Mouse (Mus musculus) hematopoietic stem cell, adult 5-6 weeks (primary cell): ENCODE measurements around the gene Hcst. TPM values are rescaled to one million over a fixed set of nuclear protein-coding genes. Genes with fewer than 3 reads are reported as not detected.

ENCODE experiments used
- ATAC-seq, 2 experiments: fragments of 125-278 bp in 1 of 2; replicated peaks in 1 of 2; 2 replicates each; pipeline ENCODE4 v1.8.0; 2016 to 2017; ENCODE audit warnings: inconsistent platforms in 2 of 2, mild to moderate bottlenecking in 2 of 2, moderate number of reproducible peaks in 2 of 2, low read depth in 1 of 2, moderate TSS enrichment in 1 of 2; ENCODE audit not compliant: low FRiP score in 2 of 2, poor library complexity in 2 of 2, severe bottlenecking in 2 of 2, insufficient read depth in 1 of 2, low TSS enrichment in 1 of 2
- total RNA-seq: library from RNA; stranded (forward); fragments of 172-1452, 232-1000 nt; gene quantifications from 2 replicates; pipeline ENCODE4 v1.2.3, GENCODE M21; 2017

The Hcst gene
- total RNA-seq, 1 experiment from 2014 or later, result 11.6 TPM

GRCm38 (mm10) chr7:30439734-30440133 lies 20.1 kb upstream of the Hcst start:
- ATAC-seq, result no peak

- ATAC-seq, result 0 out of 4 replicates have a peak, but pooled peaks of 1 of the 2 experiments have one; percentile 15
Measured at GRCm38 (mm10) chr7:30436879-30437278, 17.2 kb upstream of the Hcst start.

GRCm38 (mm10) chr7:30435156-30435555 lies 15.5 kb upstream of the Hcst start:
- ATAC-seq, result no peak

DNA sequence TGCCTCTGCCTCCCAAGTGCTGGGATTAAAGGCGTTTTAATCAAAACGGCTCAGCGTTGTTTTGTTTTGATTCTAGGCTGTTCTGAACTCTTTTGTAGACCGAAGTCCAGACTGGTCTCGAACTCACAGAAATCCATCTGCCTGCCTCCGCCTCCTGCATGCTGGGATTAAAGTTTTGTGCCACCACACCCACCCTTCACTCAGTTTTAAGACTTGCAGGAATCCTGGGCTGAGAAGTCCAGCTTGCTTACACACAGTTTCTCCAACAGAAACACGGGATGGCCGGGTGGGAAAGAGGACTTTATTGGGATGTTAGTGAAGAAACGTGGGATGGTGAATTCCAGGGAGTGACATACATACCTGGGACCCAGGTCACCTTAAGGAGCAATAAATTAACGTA lies 15.0 kb upstream of the Hcst start:
- no peak for ATAC-seq

- no peak; a peak in 1 of 4 replicates for ATAC-seq
Measured at GRCm38 (mm10) chr7:30434238-30434637, 14.6 kb upstream of the Hcst start.

- peak; percentile 60 to 75 for ATAC-seq
Measured at GRCm38 (mm10) chr7:30431793-30432192, 12.1 kb upstream of the Hcst start.

DNA sequence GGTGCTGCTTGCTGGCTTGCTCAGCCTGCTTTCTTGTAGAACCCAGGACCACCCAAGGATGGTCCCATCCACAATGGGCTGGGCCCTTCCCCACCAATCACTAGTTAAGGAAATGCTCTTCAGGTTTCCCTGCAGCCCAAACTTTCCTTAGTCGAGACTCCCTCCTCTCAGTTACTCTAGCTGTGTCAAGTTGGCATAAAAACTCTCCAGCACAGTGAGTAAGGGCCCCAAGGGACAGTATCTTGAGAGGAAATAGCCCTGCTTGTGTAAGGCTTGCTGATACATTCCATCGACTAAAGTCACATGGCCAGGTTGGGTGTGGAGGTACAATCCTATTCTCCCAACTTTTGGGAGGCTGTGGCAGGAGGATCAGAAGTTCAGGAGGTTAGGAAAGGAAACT lies 10.5 kb upstream of the Hcst start:
- no peak for ATAC-seq

GRCm38 (mm10) chr7:30429327-30429726 lies 9.7 kb upstream of the Hcst start:
- ATAC-seq, result no peak

DNA sequence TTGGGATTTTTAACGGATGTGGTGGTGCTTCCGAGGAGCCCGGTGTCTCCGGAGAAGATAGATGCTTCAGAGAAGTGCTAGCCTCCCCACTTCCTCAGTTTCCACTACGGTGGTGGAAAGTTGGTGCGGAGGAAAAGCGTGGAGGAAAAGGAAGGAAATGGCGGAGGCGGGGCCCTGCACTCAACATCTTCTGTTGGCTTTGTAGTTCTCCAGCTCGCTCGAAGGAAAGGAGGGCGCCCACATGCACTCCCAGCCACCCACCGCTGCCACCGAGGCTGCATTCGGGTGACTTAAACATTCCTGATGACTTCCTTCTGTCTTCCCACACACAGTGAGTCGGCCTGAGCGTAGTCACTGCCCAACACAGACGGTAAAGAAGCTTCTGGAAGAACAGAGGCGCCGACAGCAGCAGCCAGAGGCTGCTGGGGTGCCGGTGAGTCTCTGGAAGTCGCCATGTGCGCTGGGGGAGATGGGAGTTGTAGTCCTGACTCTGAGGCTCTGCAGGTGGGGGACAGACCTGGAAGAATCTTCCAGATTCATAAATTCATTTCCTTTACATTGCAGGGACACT lies 3.5 kb upstream of the Hcst start:
- peak; percentile 3 to 30; a peak in 3 of 4 replicates for ATAC-seq

DNA sequence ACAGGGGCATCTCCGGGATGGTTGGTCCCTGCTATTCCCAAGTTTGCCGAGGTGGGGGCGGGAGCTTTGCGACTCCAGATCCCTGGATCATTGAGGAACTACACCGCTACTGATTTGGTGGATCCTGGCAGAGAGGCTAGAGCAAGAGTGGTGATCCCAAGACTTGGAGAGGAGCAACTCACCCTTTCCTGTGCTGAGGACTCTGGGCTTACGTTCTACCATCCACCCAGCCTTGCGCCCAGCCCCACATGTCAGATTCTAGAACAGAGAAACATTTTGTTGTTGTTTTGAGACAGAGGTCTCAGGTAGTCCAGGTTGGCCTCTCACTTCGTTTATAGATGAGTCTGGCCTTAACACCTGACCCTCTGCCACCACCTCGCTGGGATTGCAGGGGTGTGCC lies 2.9 kb upstream of the Hcst start:
- no peak for ATAC-seq

DNA sequence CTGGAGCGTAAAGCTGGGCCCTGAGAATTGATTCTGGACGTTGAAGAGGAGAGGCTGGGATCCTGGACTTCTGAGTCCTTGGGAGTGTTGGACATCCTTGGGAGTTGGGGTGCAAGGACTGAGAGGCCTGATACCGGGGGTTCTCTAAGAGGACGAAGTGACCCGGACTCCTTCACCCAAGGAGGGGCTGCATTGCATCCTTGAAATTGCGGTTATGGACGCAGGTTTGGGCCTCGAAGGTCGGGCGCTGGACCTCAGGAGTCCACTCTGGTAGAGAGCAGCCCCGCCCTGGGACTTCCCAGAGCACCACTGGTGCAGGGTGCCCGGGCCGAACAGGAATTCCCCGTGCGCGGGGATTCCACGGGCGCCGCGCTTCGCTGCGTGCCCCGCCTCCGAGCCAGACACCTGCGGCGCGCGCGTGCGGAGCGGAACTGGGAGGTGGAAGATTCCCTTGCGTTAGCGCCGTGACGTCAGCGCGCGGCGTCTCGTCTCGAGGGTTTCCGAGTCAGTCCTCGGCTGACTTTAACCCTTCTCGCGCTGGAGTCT lies 2.3 kb upstream of the Hcst start:
- peak; percentile 46 to 51 for ATAC-seq

DNA sequence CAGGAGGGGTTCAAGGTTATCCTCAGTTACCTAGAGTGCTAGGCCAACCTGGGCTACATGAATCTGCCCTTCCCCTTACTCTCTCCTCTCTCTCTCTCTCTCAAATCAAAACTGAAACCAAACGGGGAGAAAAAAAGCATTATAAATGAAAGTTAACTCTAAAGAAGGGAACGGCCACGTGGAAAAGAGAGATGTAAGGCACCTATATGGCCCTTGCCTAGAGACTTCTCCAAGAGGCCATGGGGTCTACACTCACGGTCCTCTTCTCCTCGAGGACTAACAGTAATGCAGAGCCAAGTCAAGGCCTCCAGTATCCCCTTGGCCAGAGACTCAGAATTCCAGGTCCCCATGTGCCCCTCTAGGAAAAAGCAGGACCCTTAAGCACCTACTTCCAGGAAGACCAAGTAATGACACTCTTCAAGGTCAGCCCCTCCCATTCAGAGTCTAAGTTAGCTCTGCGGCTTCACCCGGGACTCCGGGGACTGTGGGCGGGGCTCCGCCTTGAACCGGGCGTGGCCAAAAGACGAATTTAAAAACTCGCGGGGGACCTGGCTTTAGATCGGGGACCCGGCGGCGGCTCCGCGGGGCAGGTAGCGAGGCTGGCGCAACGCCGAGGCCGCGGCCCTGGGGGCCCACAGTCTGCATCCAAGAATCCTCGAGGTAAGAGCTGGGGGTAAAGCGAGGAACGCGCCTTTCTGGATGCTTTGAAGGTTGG lies 1.7 kb upstream of the Hcst start, which contains the start of gene Nfkbid:
Gene Nfkbid (plus strand): TSS at position 558 of the 715 bp plus-strand sequence.
- peak; percentile 18 to 26; a peak in 3 of 4 replicates for ATAC-seq

GRCm38 (mm10) chr7:30420673-30421072 lies 1.0 kb upstream of the Hcst start:
- no peak for ATAC-seq

GRCm38 (mm10) chr7:30417856-30418255 lies 1.8 kb downstream of the Hcst start:
- ATAC-seq, result peak; percentile 19 to 23; a peak in 3 of 4 replicates

- peak in 1 of 2 experiments; percentile 49; a peak in 2 of 4 replicates for ATAC-seq
Measured at GRCm38 (mm10) chr7:30413596-30413995, 6.1 kb downstream of the Hcst start, which contains the start of gene Tyrobp. Gene Tyrobp, plus strand, starts transcription at chr7:30413760.

- ATAC-seq, result peak; percentile 63 to 76
Measured at GRCm38 (mm10) chr7:30412735-30413147, 6.9 kb downstream of the Hcst start.

GRCm38 (mm10) chr7:30411023-30411422 lies 8.6 kb downstream of the Hcst start:
- no peak for ATAC-seq

GRCm38 (mm10) chr7:30409789-30410188 lies 9.9 kb downstream of the Hcst start:
- ATAC-seq, result no peak
